Mouse (Mus musculus) monocyte, adult 59 days (primary cell): ENCODE data around the gene Ptger1. TPM values are rescaled to one million over a fixed set of nuclear protein-coding genes. Genes with fewer than 3 reads are reported as not detected.

ENCODE experiments used
- total RNA-seq, 2 experiments: library from RNA; stranded (reverse); gene quantifications; one replicate each; pipeline ENCODE4 v1.2.4; 2023

Ptger1 gene
- total RNA-seq, result under 1 TPM in 1 of 2 experiments, not detected in 1; 0.21 TPM

GRCm38 (mm10) chr8:83665969-83666865 lies at the start of gene Ptger1:
Gene Ptger1 (plus strand): TSS chr8:83666678.

GRCm38 (mm10) chr8:83652030-83652743 lies 14.3 kb upstream of the Ptger1 start, which contains the start of gene Gipc1:
Gene Gipc1 (plus strand): TSS chr8:83652677.

GRCm38 (mm10) chr8:83698661-83699453 lies 32.4 kb downstream of the Ptger1 start, which contains the start of gene Pkn1:
Gene Pkn1 (minus strand): TSS chr8:83699179.

GRCm38 (mm10) chr8:83715031-83715690 lies 48.7 kb downstream of the Ptger1 start, which contains the start of gene Ddx39:
Gene Ddx39 (plus strand): TSS chr8:83715177.

Other genes with a start within 250 kb of the Ptger1 start
- 10 to 100 TPM; 15.4 to 16.8 TPM for gene Scoc, start 208.3 kb upstream of the Ptger1 start, total RNA-seq
- gene Olfr370, start 130.9 kb upstream of the Ptger1 start, total RNA-seq, result not detected
- 10 to 100 TPM; 82.2 to 97.6 TPM for gene Ndufb7, start 100.0 kb upstream of the Ptger1 start, total RNA-seq
- gene Tecr, start 58.7 kb upstream of the Ptger1 start, total RNA-seq, result 100 to 1,000 TPM; 175 to 233 TPM
- 10 to 100 TPM; 57.1 to 57.9 TPM for gene Dnajb1, start 58.5 kb upstream of the Ptger1 start, total RNA-seq
- 10 to 100 TPM; 24.9 to 28.4 TPM for gene Gipc1, start 14.0 kb upstream of the Ptger1 start, total RNA-seq
- gene Pkn1, start 32.5 kb downstream of the Ptger1 start, total RNA-seq, result 100 to 1,000 TPM; 288 to 307 TPM
- 10 to 100 TPM; 29.0 to 29.1 TPM for gene Ddx39, start 48.5 kb downstream of the Ptger1 start, total RNA-seq
- gene Adgre5, start 74.6 kb downstream of the Ptger1 start, total RNA-seq, result 1,000 to 10,000 TPM; 2,520 to 2,540 TPM
- 1 to 10 TPM; 2.0 to 2.1 TPM for gene Adgrl1, start 233.4 kb downstream of the Ptger1 start, total RNA-seq